Mouse (Mus musculus) ES-Bruce4 (cell line): ENCODE data around the gene Fbxl19.

Experiments
- CTCF ChIP-seq: IDR thresholded peaks from one replicate; pipeline ENCODE4 v1.8.1; 2011; ENCODE audit warnings: low read depth, low read length
- POLR2A ChIP-seq: IDR thresholded peaks from one replicate; pipeline ENCODE4 v1.8.1; 2011; ENCODE audit warnings: low read length; ENCODE audit not compliant: insufficient read depth

GRCm38 (mm10) chr7:127703561-127704178, 40.7 kb upstream of the Fbxl19 start:
- no peak for TF ChIP-seq CTCF
- TF ChIP-seq POLR2A = no peak
